Mouse (Mus musculus) neural tube, embryonic 15.5 days (tissue): ENCODE measurements at regions not wholly inside any gene's neighbourhood (a gene's known extent, or its start where the extent isn't known, plus 50 kb on each side); places are given as distances from the start of the nearest gene placed in this dataset.

Experiments
- ATAC-seq: fragments of 200-750 bp; cut with Nextera tagmentation; 2 replicates; pipeline ENCODE4 v1.8.0; 2017; ENCODE audit warnings: mild to moderate bottlenecking, moderate TSS enrichment, moderate library complexity; ENCODE audit not compliant: low FRiP score
- H3K27ac ChIP-seq: fragments of 300-500 bp; sonication (generic); replicated peaks from 2 replicates; pipeline ENCODE4 v1.5.1; 2015; ENCODE audit warnings: mild to moderate bottlenecking, inconsistent platforms
- H3K27me3 ChIP-seq: fragments of 300-500 bp; sonication (generic); replicated peaks from 2 replicates; pipeline ENCODE4 v1.6.1; 2015; ENCODE audit warnings: inconsistent platforms
- H3K36me3 ChIP-seq: fragments of 300-500 bp; sonication (generic); 2 replicates; pipeline ENCODE4 v1.6.1; 2015; ENCODE audit warnings: inconsistent platforms
- H3K4me1 ChIP-seq: fragments of 300-500 bp; sonication (generic); 2 replicates; pipeline ENCODE4 v1.6.1; 2015; ENCODE audit warnings: inconsistent platforms
- H3K4me2 ChIP-seq: fragments of 300-500 bp; sonication (generic); 2 replicates; pipeline ENCODE4 v1.6.1; 2015; ENCODE audit warnings: inconsistent platforms, mild to moderate bottlenecking, moderate library complexity
- H3K4me3 ChIP-seq: fragments of 300-500 bp; sonication (generic); replicated peaks from 2 replicates; pipeline ENCODE4 v1.5.1; 2015; ENCODE audit warnings: mild to moderate bottlenecking, inconsistent platforms
- H3K9ac ChIP-seq: fragments of 300-500 bp; sonication (generic); replicated peaks from 2 replicates; pipeline ENCODE4 v1.6.1; 2015; ENCODE audit warnings: mild to moderate bottlenecking, inconsistent platforms
- H3K9me3 ChIP-seq: fragments of 300-500 bp; sonication (generic); replicated peaks from 2 replicates; pipeline ENCODE4 v1.6.1; 2016; ENCODE audit warnings: inconsistent platforms
- WGBS: fragments of 180-500 bp; shearing (Covaris S2); methylation state at CpG from one replicate; pipeline ENCODE4 v1.1.7; 2015; ENCODE audit warnings: mixed read lengths; 5-methylcytosine and 5-hydroxymethylcytosine counted together

DNA sequence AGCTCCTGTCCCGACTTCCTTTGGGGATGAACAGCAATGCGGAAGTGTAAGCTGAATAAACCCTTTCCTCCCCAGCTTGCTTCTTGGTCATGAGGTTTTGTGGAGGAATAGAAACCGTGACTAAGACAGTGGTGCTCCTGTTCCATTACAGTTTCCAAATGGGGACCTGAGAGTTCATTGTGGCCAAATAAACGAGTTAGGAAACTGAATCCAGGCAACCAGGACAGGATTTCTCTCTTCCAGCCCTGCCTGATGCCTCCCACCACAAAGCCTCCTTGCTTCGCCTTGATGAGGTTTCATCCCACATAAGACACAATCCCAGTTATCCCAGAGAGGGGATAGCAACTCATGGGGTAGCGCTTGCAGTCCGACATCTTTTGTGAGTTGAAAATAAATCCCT, 79.2 kb upstream of the Cdh5 start:
- Histone ChIP-seq H3K4me1 (peaks cover 4% of the 10 kb centered on the region; the same call in 1 of the 2 replicates), H3K36me3 (no peaks in the 10 kb centered on the region), H3K4me3 (no peak overlapping the region), H3K9me3 (no peaks in the 10 kb centered on the region), H3K27ac (no peak overlapping the region), H3K27me3 (no peaks in the 10 kb centered on the region), H3K9ac (no peak overlapping the region), H3K4me2 (no peak overlapping the region)
- no peak for ATAC-seq
- 86% methylated on average over 7 of the region's 7 CpGs for WGBS

DNA sequence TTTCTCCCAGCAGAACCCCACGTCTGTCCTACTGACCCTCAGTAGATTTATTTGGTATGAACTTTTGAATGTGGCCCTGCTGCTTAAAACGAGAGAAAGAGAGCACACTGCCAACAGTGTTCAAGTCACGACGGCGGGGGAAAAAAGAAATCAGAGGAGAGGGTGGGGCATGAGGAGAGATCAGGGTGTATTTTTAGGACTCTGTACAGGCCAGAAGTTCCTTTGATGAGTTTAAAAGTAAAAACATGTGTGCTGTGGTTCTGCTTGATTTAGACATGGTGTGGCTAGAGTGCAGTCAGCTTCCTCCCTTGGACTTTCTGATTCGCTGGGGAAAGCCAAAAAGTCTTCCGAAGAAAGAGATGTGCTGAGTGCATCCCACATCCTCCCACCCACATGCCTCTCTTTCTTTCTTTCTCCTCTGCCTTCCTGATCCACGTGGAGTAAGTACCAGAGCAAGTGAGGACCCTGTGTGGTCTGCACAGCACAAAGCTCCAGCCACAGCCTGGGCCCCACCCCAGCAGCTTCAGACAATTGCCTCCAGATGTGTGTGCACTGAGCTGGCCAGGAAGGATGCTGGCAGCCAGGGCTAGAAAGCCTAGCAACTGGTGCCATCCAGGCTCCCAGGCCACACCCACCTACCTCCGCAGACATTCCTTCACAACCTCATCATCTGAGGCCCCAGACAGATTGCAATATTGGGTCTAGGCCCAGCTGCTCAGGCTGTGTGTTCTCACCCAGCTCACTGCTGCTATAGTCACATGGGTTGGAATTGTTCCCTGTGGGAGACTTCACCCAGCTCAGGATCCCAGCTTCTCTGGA, 78.5 kb upstream of the Cdh5 start:
- WGBS = 65% methylated on average over 9 of the region's 9 CpGs
- no peak for ATAC-seq
- H3K9me3 ChIP-seq = no peaks in the 10 kb centered on the region
- no peaks in the 10 kb centered on the region for H3K36me3 ChIP-seq
- H3K9ac ChIP-seq = no peak overlapping the region
- no peaks in the 10 kb centered on the region for H3K27me3 ChIP-seq
- no peak overlapping the region for H3K4me3 ChIP-seq
- H3K4me1 ChIP-seq = peaks cover 6% of the 10 kb centered on the region; the same call in 1 of the 2 replicates
- no peak overlapping the region for H3K4me2 ChIP-seq
- H3K27ac ChIP-seq = no peak overlapping the region

DNA sequence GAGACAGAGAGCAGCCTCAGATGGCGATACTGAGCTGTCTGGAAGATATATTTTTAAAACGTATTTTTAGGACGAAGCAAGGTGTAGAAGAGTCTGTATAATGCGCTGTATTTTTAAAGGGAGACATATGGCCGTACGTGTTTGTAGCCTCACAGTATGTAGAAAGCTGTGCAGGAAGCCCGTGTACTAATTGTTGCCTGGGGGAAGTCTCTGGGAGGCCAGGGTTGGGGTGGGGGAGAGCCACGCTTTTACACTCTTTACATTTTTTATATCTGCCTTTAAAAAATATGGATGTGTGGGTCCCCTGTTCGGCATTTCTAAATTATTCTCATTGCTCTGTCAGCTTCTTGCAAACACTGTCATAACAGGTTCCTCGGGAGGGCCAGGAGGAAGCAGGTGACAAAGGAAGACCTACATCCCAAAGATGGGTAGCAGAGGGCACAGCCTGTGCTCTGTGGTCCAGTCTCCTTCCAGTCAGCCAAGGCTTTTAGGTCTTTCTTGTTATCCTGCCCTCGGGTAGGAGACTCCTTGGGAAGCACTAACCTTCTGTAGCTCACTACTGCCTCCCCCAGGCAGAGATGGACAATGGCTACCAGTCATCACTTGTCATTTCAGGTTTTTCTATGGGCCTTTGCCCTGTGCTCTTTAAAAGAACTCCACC, 74.1 kb upstream of the Cdh5 start:
- no peak overlapping the region for H3K9ac ChIP-seq

DNA sequence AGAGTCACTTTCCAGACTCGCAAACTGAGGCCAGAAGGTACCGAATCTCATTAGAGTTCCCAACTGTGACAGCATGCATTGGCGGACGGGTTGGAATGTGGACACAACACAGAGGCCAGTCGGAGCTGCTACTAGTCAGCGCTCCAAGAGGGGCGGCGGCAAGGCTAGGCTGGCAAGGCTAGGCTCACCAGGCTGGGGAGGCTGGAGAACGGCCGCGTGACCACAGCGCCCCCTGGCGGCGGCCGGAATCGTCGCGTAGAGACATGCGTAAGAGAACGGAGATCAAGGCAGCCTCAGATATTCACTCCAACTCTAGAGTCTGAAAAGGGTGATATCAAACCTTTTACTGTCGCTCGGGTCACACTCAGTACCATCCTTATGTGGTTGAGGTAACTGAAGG, 72.8 kb upstream of the Cdh5 start:
- Histone ChIP-seq H3K36me3 (no peaks in the 10 kb centered on the region), H3K9ac (no peak overlapping the region), H3K27ac (no peak overlapping the region), H3K4me3 (no peak overlapping the region), H3K4me1 (peaks cover 14% of the 10 kb centered on the region), H3K9me3 (peaks cover 3% of the 10 kb centered on the region; the same call in 1 of the 2 replicates), H3K27me3 (no peaks in the 10 kb centered on the region), H3K4me2 (peak overlapping the region; percentile 47)
- WGBS = 3% methylated on average over 22 of the region's 22 CpGs
- peak; percentile 90 for ATAC-seq

More for the DNA sequence above, 74.1 kb upstream of the Cdh5 start:
- Histone ChIP-seq H3K4me2 (no peak overlapping the region), H3K9me3 (peaks cover 3% of the 10 kb centered on the region; the same call in 1 of the 2 replicates), H3K27ac (no peak overlapping the region), H3K4me3 (no peak overlapping the region), H3K27me3 (no peaks in the 10 kb centered on the region), H3K4me1 (peaks cover 14% of the 10 kb centered on the region), H3K36me3 (no peaks in the 10 kb centered on the region)
- 47% methylated on average over 11 of the region's 11 CpGs for WGBS
- 0 out of 2 replicates have a peak, but pooled peaks have one; percentile 19 for ATAC-seq

DNA sequence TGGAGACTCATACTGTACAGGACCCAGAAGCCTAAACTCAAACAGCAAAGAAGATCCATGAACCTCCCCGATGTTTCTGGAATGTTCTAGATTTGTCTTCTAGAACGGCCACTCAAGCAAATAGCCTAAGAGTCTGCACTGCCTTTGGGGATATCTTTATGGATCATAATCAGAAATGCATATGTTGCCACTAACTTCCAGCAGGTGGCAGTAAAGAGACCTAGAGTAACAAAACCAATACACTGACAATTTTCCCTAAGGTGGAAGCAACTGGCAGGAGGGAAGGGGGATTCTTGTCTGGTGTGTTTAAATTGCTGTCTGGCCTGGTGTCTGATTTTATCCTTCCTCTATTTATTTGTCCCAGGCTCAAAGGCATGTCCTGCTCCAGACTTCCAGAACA, 69.2 kb upstream of the Cdh5 start:
- Histone ChIP-seq H3K36me3 (no peaks in the 10 kb centered on the region), H3K4me1 (peaks cover 10% of the 10 kb centered on the region), H3K27ac (no peak overlapping the region), H3K4me3 (no peak overlapping the region), H3K4me2 (no peak overlapping the region), H3K9me3 (peaks cover 3% of the 10 kb centered on the region; the same call in 1 of the 2 replicates), H3K27me3 (0 out of 2 replicates have a peak, but pooled peaks cover 3% of the 10 kb centered on the region), H3K9ac (no peak overlapping the region)
- 92% methylated on average over 2 of the region's 2 CpGs for WGBS
- ATAC-seq = no peak

DNA sequence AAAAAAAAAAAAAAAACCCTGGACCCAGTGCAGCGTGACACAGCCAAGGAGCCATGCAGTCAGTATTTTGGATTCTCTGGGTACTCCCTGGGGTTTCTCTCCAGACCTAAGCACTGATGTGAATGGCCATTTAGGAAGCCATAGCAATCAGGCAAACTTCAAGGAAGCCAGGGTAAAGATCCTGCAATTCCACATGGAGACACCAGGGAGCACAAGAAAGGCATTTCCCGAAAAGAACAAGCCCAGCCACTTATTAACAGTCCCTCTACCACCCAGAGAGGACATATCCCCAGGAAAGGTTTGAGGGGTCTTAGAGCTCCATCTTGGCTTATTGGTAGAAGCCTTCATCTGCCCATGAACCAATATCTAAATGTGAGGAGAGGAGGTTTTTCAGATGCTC, 68.3 kb upstream of the Cdh5 start:
- H3K36me3 ChIP-seq = no peaks in the 10 kb centered on the region
- H3K27me3 ChIP-seq = 0 out of 2 replicates have a peak, but pooled peaks cover 3% of the 10 kb centered on the region
- no peak overlapping the region for H3K4me3 ChIP-seq
- H3K9ac ChIP-seq = no peak overlapping the region
- no peak overlapping the region for H3K27ac ChIP-seq
- WGBS = 64% methylated on average over 2 of the region's 2 CpGs
- ATAC-seq = no peak
- H3K4me2 ChIP-seq = no peak overlapping the region
- peaks cover 3% of the 10 kb centered on the region; the same call in 1 of the 2 replicates for H3K9me3 ChIP-seq
- H3K4me1 ChIP-seq = peaks cover 5% of the 10 kb centered on the region

DNA sequence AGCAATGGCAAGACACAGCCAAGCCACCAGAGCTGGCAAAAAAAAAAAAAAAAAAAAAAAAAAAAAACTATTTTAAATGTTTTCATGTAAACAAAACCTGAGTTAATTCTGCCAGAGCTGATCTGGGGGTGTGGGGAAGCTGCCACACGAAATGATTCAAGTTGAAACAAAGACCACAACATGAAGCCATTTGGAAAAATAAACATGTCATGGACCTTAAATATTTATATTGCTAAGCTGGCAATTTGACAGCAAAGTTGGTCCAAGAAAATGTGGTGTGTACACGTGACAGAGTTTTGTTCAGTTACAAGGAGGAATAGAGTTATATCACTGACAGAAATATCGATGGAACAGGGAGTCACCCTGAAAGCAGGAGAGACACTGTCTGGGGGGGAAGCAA, 67.1 kb upstream of the Cdh5 start:
- Histone ChIP-seq H3K9ac (no peak overlapping the region), H3K4me2 (no peak overlapping the region), H3K27ac (no peak overlapping the region), H3K27me3 (0 out of 2 replicates have a peak, but pooled peaks cover 3% of the 10 kb centered on the region), H3K9me3 (peaks cover 3% of the 10 kb centered on the region; the same call in 1 of the 2 replicates), H3K4me3 (no peak overlapping the region), H3K4me1 (no peaks in the 10 kb centered on the region), H3K36me3 (no peaks in the 10 kb centered on the region)
- ATAC-seq = no peak
- 78% methylated on average over 3 of the region's 3 CpGs for WGBS

DNA sequence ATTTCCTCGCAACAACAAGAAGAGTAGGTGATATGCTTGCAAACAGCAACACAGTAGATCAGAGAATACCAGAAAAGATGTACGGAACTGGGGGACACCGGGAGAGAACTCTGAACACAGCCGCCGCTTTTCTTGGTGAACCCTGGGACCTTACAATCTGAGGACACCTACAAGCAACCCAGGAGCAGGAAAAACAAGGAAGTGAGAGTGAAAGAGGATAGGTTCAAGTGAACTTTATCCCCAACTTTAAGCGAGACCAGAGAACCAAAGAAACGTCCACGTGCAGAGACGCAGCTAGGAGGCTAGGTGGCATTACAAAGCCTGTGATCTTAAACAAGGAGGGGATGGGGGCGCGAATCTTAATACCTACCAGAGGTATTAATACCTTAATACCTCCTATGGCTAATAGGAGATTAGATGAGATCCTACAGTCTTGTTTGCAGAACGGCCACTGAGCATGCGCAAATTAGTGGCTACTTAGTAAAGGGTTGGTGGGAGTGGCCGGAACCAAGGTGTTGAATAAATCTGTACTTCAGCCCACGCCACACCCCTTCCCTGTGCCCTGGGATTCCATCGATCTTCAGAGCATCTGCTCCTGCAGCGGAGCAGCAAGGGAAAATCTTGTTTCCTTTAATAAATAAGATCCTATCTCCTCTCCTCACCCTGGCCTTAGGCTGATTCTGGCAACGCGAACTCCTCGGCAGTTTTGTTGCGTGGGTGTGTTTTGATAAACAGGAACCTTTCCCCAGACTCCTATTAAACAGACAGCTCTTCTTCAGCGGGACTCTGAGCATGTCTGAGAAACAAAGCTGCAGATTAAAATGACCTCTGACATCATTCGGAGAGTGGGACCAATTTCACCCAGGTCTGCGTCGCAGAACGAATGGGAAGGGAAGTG, 64.6 kb upstream of the Cdh5 start:
- no peak overlapping the region for H3K9ac ChIP-seq
- H3K4me1 ChIP-seq = no peaks in the 10 kb centered on the region
- H3K36me3 ChIP-seq = no peaks in the 10 kb centered on the region
- WGBS = 84% methylated on average over 26 of the region's 26 CpGs
- ATAC-seq = no peak
- no peaks in the 10 kb centered on the region for H3K9me3 ChIP-seq
- no peak overlapping the region for H3K4me2 ChIP-seq
- H3K27ac ChIP-seq = no peak overlapping the region
- H3K27me3 ChIP-seq = 0 out of 2 replicates have a peak, but pooled peaks cover 3% of the 10 kb centered on the region
- no peak overlapping the region for H3K4me3 ChIP-seq

DNA sequence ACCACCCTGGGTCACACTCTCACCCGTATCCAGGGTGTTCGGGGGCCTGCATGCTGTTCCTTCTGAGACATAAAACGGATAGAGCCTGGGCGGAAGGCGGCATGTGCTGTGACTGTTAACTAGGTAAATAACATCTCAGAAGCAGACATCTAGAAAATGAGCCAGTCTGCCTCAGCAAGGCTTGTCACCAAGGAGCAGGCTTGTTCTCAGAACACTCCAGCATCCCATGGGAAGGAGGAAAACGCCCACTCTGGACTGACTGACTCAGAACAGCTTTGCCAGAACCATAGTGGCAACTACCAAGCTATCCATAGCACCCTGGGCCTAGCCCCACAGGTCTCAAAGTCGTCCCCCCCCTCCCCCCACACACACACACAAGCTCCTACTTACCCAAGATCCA, 63.8 kb upstream of the Cdh5 start:
- Histone ChIP-seq H3K4me2 (no peak overlapping the region), H3K9me3 (no peaks in the 10 kb centered on the region), H3K9ac (no peak overlapping the region), H3K36me3 (no peaks in the 10 kb centered on the region), H3K4me3 (no peak overlapping the region), H3K27me3 (0 out of 2 replicates have a peak, but pooled peaks cover 3% of the 10 kb centered on the region), H3K27ac (no peak overlapping the region), H3K4me1 (0 out of 2 replicates have a peak, but pooled peaks cover 3% of the 10 kb centered on the region)
- no peak for ATAC-seq
- 78% methylated on average over 7 of the region's 7 CpGs for WGBS

DNA sequence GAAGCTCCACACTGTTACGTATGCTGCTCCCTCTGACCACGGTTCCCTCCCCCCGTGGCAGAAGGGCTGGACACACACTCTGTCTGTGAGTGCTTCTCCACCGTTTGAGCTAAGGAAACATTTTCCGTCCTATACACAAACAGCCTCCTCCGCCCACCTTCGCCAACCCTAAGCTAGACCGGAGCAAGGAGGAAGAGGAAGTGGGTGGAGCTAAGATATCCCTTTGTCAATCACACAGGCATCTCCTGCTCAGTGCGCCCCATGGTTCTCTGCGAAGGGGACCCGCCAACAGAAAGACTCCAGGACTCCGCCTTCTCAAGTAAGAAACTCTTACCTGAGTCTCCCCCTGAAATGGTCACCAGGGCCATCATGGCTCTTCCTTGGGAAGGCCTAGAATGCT, 61.9 kb upstream of the Cdh5 start:
- Histone ChIP-seq H3K36me3 (no peaks in the 10 kb centered on the region), H3K4me1 (0 out of 2 replicates have a peak, but pooled peaks cover 3% of the 10 kb centered on the region), H3K27me3 (0 out of 2 replicates have a peak, but pooled peaks cover 3% of the 10 kb centered on the region), H3K27ac (no peak overlapping the region), H3K9ac (no peak overlapping the region), H3K9me3 (no peaks in the 10 kb centered on the region), H3K4me3 (no peak overlapping the region), H3K4me2 (no peak overlapping the region)
- ATAC-seq = no peak
- WGBS = 93% methylated on average over 12 of the region's 12 CpGs

DNA sequence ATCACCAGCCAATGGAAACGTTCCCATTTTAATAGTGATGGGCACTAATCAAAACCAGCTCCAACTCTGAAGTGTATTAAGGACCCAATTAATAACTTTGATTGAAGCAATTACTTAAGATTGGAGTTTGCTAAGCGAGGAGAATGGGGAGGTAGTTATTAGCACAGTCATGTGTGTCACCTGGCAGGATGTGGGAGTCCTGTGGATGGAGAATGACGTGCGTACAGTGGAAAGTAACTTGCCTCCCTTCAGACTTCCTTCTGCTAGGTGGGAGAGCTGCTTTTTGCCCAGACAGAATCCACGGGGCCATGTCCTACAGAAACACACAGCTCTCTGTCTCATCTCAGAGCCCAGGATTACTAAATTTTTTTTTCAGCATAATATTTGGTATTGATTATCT, 59.9 kb upstream of the Cdh5 start:
- no peak overlapping the region for H3K9ac ChIP-seq
- no peaks in the 10 kb centered on the region for H3K27me3 ChIP-seq
- H3K4me2 ChIP-seq = no peak overlapping the region
- 0 out of 2 replicates have a peak, but pooled peaks cover 3% of the 10 kb centered on the region for H3K4me1 ChIP-seq
- no peaks in the 10 kb centered on the region for H3K9me3 ChIP-seq
- no peak overlapping the region for H3K27ac ChIP-seq
- H3K36me3 ChIP-seq = no peaks in the 10 kb centered on the region
- no peak overlapping the region for H3K4me3 ChIP-seq
- no peak for ATAC-seq
- 81% methylated on average over 5 of the region's 5 CpGs for WGBS
